Mouse (Mus musculus) midbrain, embryonic 16.5 days (tissue): ENCODE data around the gene Igfals. TPM values are rescaled to one million over a fixed set of nuclear protein-coding genes. Genes with fewer than 3 reads are reported as not detected.

Experiments used
- ATAC-seq: fragments of 200-750 bp; cut with Nextera tagmentation; 2 replicates; pipeline ENCODE4 v1.8.0; 2017; ENCODE audit warnings: moderate TSS enrichment
- H3K27ac ChIP-seq: fragments of 300-500 bp; sonication (generic); 2 replicates; pipeline ENCODE4 v1.5.1; 2014; ENCODE audit warnings: mild to moderate bottlenecking, low read length, mixed read lengths
- H3K27me3 ChIP-seq: fragments of 300-500 bp; sonication (generic); 2 replicates; pipeline ENCODE4 v1.6.1; 2014; ENCODE audit warnings: low read depth, low read length, mixed read lengths; ENCODE audit not compliant: control insufficient read depth, insufficient read depth
- H3K36me3 ChIP-seq: fragments of 300-500 bp; sonication (generic); 2 replicates; pipeline ENCODE4 v1.6.1; 2014; ENCODE audit warnings: mild to moderate bottlenecking, low read length, moderate library complexity, mixed read lengths; ENCODE audit not compliant: control insufficient read depth, insufficient read depth
- H3K4me1 ChIP-seq: fragments of 300-500 bp; sonication (generic); 2 replicates; pipeline ENCODE4 v1.6.1; 2014; ENCODE audit warnings: mild to moderate bottlenecking, low read length, mixed read lengths; ENCODE audit not compliant: control insufficient read depth, insufficient read depth
- H3K4me2 ChIP-seq: fragments of 300-500 bp; sonication (generic); 2 replicates; pipeline ENCODE4 v1.6.1; 2014; ENCODE audit warnings: mild to moderate bottlenecking, low read length, mixed read lengths
- H3K4me3 ChIP-seq: fragments of 300-500 bp; sonication (generic); 2 replicates; pipeline ENCODE4 v1.5.1; 2014; ENCODE audit warnings: low read depth, mild to moderate bottlenecking, low read length, moderate library complexity, mixed read lengths
- H3K9ac ChIP-seq: fragments of 300-500 bp; sonication (generic); 2 replicates; pipeline ENCODE4 v1.6.1; 2014; ENCODE audit warnings: low read depth, low read length, mixed read lengths
- H3K9me3 ChIP-seq: fragments of 300-500 bp; sonication (generic); replicated peaks from 2 replicates; pipeline ENCODE4 v1.6.1; 2014; ENCODE audit warnings: mild to moderate bottlenecking, low read length, mixed read lengths; ENCODE audit not compliant: control insufficient read depth, poor library complexity, severe bottlenecking
- WGBS: fragments of 180-500 bp; shearing (Covaris S2); extraction: QIAGEN DNeasy Blood & Tissue Kit; methylation state at CpG from one replicate; pipeline ENCODE4 v1.1.7; 2014; 5-methylcytosine and 5-hydroxymethylcytosine counted together
- polyA plus RNA-seq: library from polyadenylated mRNA; unstranded; fragments of >200 nt; fragmentation: Nextera tagmentation; extraction: Ambion mirVana; gene quantifications from 2 replicates; pipeline ENCODE4 v1.2.1, GENCODE M21; 2015

Igfals gene
- polyA plus RNA-seq, 1 experiment from 2014 or later: not detected

DNA sequence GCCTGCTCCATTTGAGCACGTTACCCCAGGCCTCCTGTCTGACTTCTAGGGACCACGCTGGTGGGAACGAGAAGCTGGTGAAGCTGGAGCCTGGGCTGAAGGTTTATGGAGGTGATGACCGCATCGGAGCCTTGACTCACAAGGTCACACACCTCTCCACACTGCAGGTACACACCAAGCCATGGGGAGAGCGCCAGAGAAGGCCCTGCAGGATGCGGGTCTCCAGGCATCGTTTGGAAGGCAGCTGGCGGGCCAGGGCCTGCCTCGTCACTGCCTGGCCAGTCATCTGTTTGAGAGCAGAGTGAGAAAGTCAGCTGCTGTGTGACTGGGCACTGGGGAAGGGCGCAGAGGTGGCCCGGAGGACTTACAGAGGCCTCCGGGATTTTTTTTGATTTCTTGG lies 9.2 kb upstream of the Igfals start:
- H3K27me3 ChIP-seq: no peaks in the 10 kb centered on the region
- no peaks in the 10 kb centered on the region for H3K9me3 ChIP-seq
- H3K36me3 ChIP-seq: peaks cover 20% of the 10 kb centered on the region
- 91% methylated on average over 13 of the region's 13 CpGs for WGBS
- H3K27ac ChIP-seq: no peak overlapping the region
- no peak overlapping the region for H3K9ac ChIP-seq
- H3K4me2 ChIP-seq: no peak overlapping the region
- ATAC-seq: no peak
- no peaks in the 10 kb centered on the region for H3K4me1 ChIP-seq
- no peak overlapping the region for H3K4me3 ChIP-seq

DNA sequence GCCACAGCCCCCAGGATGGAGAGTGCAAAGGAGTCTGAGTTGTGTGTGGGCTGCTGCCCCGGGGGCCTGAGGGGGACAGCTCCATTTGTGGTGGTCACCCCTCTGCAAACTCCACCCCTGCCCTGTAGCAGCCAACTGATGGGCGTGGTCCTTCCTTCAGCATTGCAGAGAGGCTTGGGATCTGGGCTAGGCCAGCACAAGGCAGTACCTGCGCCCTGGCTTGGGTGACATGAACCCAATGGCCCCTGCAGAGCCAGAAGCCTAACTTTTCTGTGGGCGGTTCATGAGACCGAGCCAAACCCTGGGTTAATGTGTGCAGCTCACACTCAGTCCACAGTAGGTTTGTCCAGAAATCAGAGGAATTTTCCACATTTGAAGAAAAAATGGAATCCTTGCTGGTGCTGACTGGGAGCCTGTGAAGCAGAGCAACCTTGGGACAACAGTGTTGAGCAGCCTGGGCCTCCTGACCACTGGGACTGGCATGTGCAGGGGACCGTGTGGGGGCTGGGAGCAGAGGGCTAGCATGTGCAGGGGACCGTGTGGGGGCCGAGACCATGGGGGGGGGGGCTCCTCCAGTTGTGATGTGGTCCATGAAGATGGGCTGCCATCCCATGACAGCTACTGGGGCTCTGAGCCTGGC lies 7.8 kb upstream of the Igfals start:
- peaks cover 23% of the 10 kb centered on the region for H3K36me3 ChIP-seq
- no peak overlapping the region for H3K4me3 ChIP-seq
- no peaks in the 10 kb centered on the region for H3K27me3 ChIP-seq
- WGBS: 83% methylated on average over 8 of the region's 8 CpGs
- H3K9ac ChIP-seq: no peak overlapping the region
- H3K9me3 ChIP-seq: no peaks in the 10 kb centered on the region
- H3K27ac ChIP-seq: no peak overlapping the region
- H3K4me2 ChIP-seq: no peak overlapping the region
- H3K4me1 ChIP-seq: no peaks in the 10 kb centered on the region
- ATAC-seq: no peak

DNA sequence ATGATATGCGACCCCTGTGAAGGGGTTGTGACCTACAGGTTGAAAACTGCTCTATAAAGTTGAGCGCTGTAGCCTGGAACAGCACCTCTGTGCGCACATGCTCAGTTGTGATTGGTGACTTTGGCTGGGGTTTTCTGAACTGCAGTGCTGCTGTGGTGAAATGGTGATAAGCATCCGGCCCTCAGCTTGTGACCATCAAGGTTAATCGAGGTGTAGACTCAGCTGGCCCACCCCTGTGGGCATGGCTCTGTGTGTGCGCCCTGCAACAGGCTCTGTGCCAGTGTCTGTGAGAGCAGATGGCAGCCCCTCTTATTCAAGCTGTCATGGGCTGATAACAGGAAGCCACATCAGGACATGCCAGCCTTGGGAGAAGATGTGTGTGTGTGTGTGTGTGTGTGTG lies 6.8 kb upstream of the Igfals start:
- Histone ChIP-seq H3K27ac (no peak overlapping the region), H3K4me2 (no peak overlapping the region), H3K4me1 (no peaks in the 10 kb centered on the region), H3K27me3 (no peaks in the 10 kb centered on the region), H3K4me3 (no peak overlapping the region), H3K36me3 (peaks cover 26% of the 10 kb centered on the region), H3K9ac (no peak overlapping the region), H3K9me3 (no peaks in the 10 kb centered on the region)
- no peak for ATAC-seq
- 93% methylated on average over 6 of the region's 6 CpGs for WGBS

DNA sequence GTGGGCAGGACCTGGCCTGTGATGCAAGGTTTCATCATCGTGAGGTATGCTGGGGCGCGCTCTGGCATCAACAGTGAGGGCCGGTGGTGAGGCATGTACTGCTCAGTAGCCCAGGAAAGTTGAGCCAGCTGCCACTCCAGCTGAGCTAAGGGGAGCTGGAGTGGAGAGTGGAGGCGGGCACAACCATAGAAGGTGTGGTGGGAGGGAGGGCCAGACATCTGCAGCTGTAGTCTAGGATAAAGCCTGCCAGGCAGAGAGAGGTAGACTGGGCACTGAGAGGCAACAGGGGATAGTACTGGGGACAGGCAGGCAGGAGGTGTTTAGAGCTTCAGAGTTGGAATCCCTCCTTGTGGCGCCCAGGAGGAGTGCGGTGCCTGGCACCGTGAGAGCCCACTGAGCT lies 5.7 kb upstream of the Igfals start:
- H3K27ac ChIP-seq: no peak overlapping the region
- no peak overlapping the region for H3K9ac ChIP-seq
- no peak overlapping the region for H3K4me3 ChIP-seq
- ATAC-seq: no peak
- H3K27me3 ChIP-seq: no peaks in the 10 kb centered on the region
- 91% methylated on average over 8 of the region's 8 CpGs for WGBS
- H3K4me2 ChIP-seq: no peak overlapping the region
- H3K4me1 ChIP-seq: no peaks in the 10 kb centered on the region
- H3K36me3 ChIP-seq: peaks cover 26% of the 10 kb centered on the region
- no peaks in the 10 kb centered on the region for H3K9me3 ChIP-seq

DNA sequence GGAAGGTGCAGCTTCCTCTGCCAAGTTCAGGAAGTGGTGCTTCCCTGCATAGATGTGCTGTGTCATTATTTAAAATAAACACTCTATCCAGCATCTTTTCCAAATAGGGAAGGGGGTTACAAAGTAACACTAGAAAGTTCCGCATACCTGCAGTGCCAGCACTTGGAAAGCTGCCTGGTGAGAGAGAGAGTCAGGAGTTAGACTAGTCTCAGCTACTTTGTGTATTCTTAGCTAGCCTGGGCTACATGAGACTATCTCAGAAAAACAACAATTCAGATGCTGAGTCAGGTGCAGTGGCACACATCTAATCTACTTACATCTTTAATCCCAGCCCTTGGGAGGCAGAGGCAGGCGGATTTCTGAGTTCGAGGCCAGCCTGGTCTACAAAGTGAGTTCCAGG lies 4.0 kb upstream of the Igfals start:
- no peak for ATAC-seq
- WGBS: 93% methylated on average over 3 of the region's 3 CpGs
- Histone ChIP-seq H3K9me3 (no peaks in the 10 kb centered on the region), H3K9ac (no peak overlapping the region), H3K4me1 (no peaks in the 10 kb centered on the region), H3K36me3 (peaks cover 34% of the 10 kb centered on the region), H3K4me3 (no peak overlapping the region), H3K27ac (no peak overlapping the region), H3K27me3 (no peaks in the 10 kb centered on the region), H3K4me2 (no peak overlapping the region)

DNA sequence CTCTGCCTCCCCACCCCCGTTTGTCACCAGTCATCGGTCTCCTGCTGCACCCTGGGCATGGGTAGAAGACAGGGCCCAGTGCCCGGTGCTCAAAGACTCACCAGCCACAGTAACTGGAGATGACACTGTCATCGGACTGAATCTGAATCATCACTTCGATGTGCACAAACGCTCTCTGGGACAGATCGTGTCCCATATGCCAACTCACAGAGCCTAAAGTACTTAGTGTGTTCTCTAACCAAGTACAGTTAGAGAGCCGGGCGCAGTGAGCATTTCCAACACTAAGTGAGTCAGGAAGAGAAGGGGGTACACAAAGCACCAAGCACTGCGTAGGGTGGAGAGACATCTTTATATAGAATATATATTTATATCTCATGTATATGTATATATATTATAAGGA lies 2.1 kb downstream of the Igfals start:
- Histone ChIP-seq H3K9ac (no peak overlapping the region), H3K9me3 (no peaks in the 10 kb centered on the region), H3K36me3 (peaks cover 20% of the 10 kb centered on the region), H3K27ac (no peak overlapping the region), H3K4me1 (no peaks in the 10 kb centered on the region), H3K27me3 (no peaks in the 10 kb centered on the region), H3K4me2 (no peak overlapping the region), H3K4me3 (no peak overlapping the region)
- ATAC-seq: no peak
- WGBS: 94% methylated on average over 10 of the region's 10 CpGs

DNA sequence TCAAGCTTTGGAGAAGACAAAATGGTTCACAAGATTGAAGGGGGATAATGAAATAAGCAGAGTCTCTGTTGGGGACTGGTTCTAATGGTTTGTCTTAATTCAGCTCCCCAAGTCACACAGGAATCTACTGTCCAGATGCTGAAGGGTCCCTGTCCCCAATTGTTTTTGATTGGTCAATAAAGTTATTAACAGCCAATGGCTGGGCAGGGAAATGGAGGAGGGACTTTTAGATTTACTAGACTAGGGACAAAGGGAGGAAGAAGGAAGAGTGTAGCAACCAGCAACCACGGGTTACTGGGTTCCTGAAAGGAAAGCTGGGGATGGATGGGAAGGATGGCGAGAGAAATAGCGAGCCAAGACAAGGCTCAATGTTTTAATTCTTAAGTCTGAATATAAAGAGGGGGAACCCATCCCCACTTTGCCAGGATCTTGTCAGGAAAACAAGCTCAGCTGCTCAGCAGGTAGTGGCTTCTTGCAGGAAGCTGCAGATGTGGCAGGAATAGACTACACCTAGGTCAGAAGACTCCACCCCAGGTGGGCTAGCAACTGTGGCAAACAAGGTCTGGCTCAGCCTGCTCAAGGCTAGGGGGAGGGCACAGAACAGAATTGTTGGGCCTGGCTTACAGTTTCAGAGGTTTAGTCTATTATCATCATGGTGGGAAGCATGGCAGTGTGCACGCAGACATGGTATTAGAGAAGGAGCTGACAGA lies 8.1 kb downstream of the Igfals start:
- 50% methylated on average over 4 of the region's 4 CpGs for WGBS
- H3K4me1 ChIP-seq: no peaks in the 10 kb centered on the region
- no peaks in the 10 kb centered on the region for H3K9me3 ChIP-seq
- no peaks in the 10 kb centered on the region for H3K36me3 ChIP-seq
- no peak overlapping the region for H3K27ac ChIP-seq
- H3K27me3 ChIP-seq: no peaks in the 10 kb centered on the region
- no peak overlapping the region for H3K9ac ChIP-seq
- no peak overlapping the region for H3K4me2 ChIP-seq
- no peak for ATAC-seq
- no peak overlapping the region for H3K4me3 ChIP-seq

DNA sequence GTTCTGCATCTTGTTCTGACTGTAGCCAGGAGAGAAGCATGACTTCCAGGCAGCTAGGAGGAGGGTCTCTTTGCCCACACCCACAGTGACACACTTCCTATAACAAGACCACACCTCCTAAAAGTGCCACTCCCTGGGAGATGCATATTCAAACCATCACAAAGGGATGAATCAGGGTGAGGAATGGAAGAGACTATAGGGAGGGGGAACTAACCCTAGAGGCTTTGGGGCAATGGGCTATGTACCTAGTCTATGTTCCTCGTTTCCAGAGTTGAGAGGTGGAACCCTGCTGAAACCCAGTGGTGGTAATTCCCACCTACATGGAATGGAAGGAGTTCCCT lies 8.6 kb downstream of the Igfals start:
- Histone ChIP-seq H3K9me3 (no peaks in the 10 kb centered on the region), H3K4me1 (no peaks in the 10 kb centered on the region), H3K36me3 (no peaks in the 10 kb centered on the region), H3K27me3 (no peaks in the 10 kb centered on the region), H3K4me2 (no peak overlapping the region), H3K9ac (no peak overlapping the region), H3K27ac (no peak overlapping the region), H3K4me3 (no peak overlapping the region)
- WGBS: 52% methylated on average over 1 of the region's 1 CpGs
- ATAC-seq: no peak

DNA sequence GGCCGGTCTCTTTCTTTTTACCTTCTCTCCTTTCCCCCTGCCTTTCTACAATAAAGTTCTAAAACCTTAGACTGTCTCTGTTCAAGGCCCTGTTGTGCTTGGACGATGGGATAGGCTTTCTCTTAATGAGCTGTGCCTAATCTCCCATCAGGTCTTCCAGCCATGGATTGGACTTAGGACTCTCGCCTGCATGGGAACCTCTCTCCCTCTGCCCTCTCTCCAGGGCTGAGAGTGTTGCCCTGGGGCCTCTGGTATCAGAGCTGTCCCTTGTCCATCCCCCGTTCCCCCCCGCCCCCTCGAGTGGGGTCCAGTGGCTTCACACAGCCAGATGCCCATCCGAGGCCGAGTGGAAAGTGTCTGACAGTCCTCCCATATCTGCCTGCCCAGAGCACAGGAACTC lies 9.2 kb downstream of the Igfals start:
- 72% methylated on average over 8 of the region's 8 CpGs for WGBS
- H3K27me3 ChIP-seq: no peaks in the 10 kb centered on the region
- no peaks in the 10 kb centered on the region for H3K4me1 ChIP-seq
- no peaks in the 10 kb centered on the region for H3K36me3 ChIP-seq
- no peak for ATAC-seq
- no peak overlapping the region for H3K4me3 ChIP-seq
- H3K4me2 ChIP-seq: no peak overlapping the region
- no peak overlapping the region for H3K27ac ChIP-seq
- no peak overlapping the region for H3K9ac ChIP-seq
- no peaks in the 10 kb centered on the region for H3K9me3 ChIP-seq
